Mouse (Mus musculus): Measurements from ENCODE around the gene Sphkap.

The Sphkap gene

DNA sequence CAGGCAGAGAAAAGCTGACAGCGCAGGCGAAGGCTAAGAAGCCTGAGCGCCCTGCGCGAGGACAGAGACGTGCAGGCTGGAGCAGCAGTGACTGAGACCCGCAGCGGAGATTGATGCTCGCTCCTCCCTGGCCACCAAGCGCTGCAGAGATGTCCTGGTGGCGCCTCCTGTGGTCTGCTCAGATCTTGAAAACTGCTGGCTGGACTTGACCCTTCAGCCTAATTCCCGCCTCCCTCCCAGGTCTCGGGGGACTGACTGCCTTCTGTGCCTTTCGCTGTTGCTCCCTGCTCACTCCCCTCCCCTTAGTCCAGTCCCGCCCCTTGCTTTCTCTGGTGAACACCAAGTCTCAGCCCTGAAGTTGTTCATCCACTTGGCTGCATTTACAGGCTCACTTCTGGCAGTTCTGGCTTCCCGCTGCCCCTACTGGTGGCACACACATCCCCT, at the start of gene Sphkap:
TSS of gene Sphkap (minus strand) at position 180 of the 444 bp plus-strand sequence.
- DNase-seq (ENCODE audit: low spot score), result no peak

DNA sequence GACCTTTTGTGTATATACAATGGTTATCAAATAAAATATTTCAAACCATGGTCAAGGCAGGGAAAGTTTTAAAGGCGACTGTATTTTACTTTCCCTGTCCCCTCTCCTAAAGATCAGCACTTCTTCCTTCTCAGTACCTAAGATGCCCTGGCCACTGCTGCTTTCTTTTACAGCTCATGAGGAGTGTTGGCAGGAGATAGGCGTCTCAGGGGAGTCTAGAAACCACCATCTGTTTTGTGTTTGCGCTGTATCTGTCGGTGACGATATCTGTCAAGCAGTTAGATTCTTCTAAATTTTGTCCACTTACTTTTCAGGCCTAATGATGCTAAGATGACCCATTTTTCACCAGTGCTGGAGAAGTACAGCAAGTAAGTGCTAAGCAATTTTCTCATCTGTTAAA, 43.3 kb upstream of the Sphkap start:
- no peak for DNase-seq (ENCODE audit: low spot score)

DNA sequence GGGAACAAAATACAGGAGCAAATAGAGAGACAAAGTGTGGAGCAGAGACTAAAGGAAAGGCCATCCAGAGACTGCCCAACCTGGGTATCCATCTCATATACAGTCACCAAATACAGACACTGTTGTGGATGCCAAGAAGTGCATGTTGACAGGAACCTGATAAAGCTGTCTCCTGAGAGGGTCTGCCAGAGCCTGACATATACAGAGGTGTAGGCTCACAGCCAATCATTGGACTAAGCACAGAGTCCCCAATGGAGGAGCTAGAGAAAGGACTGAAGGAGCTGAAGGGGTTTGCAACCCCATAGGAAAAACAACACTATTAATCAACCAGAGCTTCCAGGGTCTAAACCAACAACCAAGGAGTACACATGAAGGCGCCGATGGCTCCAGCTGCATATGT, 32.4 kb upstream of the Sphkap start:
- DNase-seq (ENCODE audit: low spot score), result no peak

DNA sequence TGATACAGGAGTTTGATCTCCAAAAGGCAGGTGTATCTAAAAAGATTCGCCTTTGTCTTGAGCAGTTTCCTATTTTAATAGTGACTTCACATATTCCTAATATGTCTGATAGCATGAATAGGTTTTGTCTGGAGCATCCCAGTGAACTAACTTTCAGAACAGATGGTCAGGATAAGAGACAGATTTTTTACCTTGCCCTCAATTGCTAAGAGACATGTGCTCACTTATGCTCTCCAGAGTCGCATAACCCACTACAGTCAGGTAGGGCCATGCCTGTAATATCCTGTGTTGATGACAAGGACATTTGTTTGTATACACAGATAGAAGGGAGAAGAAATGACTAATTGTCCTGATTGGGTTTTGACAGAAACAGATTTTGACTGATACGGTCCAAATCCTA, 25.9 kb upstream of the Sphkap start:
- no peak for DNase-seq (ENCODE audit: low spot score)

DNA sequence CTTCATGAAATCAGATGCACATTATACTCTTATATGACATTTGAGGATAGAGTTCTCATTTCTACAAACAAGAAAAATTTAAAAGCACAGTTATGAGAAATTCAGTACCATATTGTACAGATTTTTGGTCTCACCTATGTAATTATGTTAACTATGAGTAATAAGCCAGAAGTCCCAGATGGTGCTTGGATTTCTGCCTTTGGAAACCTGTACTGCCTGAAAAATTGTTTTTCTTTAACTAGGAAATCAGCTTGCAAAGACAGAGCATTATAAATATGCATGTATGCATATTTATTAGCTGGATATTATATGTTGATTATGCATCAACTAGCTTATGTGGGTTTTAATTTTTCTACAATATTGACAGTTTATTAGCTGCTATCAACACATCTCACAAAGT, 21.9 kb upstream of the Sphkap start:
- DNase-seq (ENCODE audit: low spot score), result no peak

GRCm38 (mm10) chr1:83407616-83408015, 384 bp downstream of the Sphkap start:
- DNase-seq (ENCODE audit: low spot score), result no peak

- no peak for DNase-seq (ENCODE audit: low spot score)
Observed at GRCm38 (mm10) chr1:83406882-83407549, 984 bp downstream of the Sphkap start.

GRCm38 (mm10) chr1:83401079-83401478, 6.9 kb downstream of the Sphkap start:
- no peak for DNase-seq (ENCODE audit: low spot score)

- no peak for DNase-seq (ENCODE audit: low spot score)
Observed at GRCm38 (mm10) chr1:83396284-83396683, 11.7 kb downstream of the Sphkap start.

DNA sequence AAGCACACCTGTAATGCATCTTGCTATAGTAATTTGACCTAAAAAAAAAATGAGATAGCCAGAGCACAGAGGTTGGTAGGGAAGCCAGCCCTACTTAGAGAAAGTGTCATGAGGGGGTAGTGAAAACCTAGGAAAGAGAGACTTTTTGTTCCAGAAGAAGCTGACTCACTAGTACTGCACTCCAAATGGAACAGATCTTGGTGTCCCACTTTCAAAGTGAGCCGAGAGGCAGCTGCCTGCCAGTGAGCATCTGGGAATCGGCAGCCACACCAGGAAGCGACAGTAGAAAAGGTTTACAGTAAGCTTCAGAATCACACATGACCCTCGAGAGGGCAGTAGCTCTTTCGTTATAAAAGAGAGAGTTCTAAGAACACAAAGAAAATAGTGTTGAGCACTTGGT, 12.4 kb downstream of the Sphkap start:
- no peak for DNase-seq (ENCODE audit: low spot score)

DNA sequence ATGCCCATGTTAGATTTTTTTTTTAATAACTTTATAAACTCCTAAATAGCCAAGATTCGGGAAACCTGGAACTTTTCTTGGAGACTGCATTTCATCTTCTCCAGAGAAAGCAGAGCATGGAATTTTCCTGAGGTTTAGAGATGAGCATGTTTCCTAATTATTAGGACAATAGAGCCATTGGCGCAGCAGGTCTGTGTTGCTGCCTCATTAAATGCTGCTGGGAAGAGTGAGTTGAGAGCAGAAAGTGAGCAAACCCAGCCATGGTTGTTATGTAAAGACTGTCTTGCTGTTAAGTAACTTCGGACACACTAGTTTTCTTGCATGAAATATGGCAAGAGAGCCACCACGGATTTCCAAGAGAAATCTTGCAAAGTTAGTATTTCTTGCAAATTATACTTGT, 18.6 kb downstream of the Sphkap start:
- DNase-seq (ENCODE audit: low spot score), result no peak

- DNase-seq (ENCODE audit: low spot score), result no peak
Observed at GRCm38 (mm10) chr1:83377404-83377803, 30.6 kb downstream of the Sphkap start.

- no peak for DNase-seq (ENCODE audit: low spot score)
Observed at GRCm38 (mm10) chr1:83366456-83366855, 41.5 kb downstream of the Sphkap start.

- DNase-seq (ENCODE audit: low spot score), result no peak
Observed at GRCm38 (mm10) chr1:83362168-83362567, 45.8 kb downstream of the Sphkap start.

DNA sequence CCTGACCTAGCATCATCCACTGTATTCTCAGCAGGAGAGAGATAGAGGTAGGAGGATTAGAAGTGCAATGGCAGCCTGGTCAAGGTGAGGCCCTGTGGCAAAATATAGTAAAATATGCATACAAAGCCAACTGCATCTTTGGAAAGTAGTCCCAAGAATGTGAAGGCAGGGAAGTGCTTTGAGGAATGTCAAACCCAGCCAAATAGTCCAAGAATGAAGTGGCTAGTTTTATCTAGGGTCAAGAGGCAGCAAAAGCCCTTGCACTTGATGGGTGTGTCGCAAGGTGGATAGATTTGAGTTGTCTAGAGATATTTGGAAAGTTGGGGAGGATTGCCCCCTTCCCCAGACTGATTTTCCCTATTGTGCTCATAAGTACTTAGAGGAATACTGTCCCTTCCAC, 61.5 kb downstream of the Sphkap start:
- DNase-seq (ENCODE audit: low spot score), result no peak

GRCm38 (mm10) chr1:83345572-83345971, 62.4 kb downstream of the Sphkap start:
- no peak for DNase-seq (ENCODE audit: low spot score)

- DNase-seq (ENCODE audit: low spot score), result no peak
Observed at GRCm38 (mm10) chr1:83345069-83345468, 62.9 kb downstream of the Sphkap start.

DNA sequence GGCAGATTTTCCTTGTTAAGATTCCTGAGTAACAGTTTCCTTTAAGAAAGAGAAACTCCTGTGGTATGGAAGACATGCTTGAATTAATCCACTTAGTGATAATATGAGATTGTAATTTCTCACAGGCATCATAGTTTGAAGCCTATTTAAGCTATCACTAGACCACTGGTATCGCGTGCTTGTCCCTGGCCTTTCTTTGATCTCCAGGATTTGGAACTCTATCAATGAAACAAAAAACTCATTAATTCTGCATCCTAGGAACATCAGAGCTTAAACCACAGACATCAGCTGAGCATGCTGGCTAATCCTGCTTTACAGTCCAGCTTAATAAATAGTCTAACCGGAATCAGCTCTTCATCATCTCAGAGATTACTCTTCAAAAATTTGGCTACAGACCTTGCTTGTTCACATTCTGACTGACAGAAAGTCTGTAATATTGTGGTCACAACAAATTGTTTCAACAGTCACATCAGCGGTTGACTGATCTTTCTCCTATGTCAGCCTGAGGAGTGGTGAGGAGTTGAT, 65.2 kb downstream of the Sphkap start:
- no peak for DNase-seq (ENCODE audit: low spot score)

DNA sequence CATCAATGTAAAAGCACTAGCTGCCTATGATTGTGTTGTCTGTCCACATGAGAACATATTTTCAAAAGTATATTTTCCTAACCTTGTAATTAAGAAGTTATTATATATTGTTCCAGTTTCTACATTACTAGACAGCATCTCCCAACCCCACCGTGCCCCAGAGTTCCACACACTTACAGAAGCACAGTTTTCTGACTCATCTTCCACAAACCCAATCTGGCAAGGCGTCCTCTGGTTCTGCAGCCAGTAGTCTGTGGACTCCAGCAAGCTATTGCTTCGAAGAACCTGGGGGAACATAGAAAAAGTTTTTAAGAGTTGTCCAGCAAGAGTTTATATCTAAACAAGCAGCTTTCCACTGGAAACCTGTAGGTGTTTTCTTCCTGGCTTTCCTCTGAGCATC, 68.6 kb downstream of the Sphkap start:
- no peak for DNase-seq (ENCODE audit: low spot score)

DNA sequence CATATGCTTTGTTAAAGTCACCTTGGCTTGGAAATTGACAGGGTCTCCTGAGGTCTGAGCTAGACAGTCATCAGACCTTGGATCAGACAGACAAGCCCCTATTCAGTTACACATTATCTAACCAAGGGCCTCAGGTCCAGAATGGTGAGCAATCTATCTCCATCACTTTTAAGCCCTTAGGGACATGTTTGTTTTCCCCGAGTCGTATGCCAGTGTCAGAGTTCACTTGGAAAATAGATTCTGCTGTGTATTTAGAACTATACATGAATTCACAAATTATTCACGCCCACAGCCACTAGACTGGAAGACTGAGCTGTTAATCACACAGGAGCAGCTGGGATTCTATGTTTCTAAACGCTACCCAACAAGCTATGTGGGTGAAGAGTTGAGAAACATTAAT, 91.1 kb downstream of the Sphkap start:
- DNase-seq (ENCODE audit: low spot score), result no peak

GRCm38 (mm10) chr1:83315146-83315545, 92.9 kb downstream of the Sphkap start:
- no peak for DNase-seq (ENCODE audit: low spot score)

- DNase-seq (ENCODE audit: low spot score), result no peak
Observed at GRCm38 (mm10) chr1:83311607-83312295, 96.2 kb downstream of the Sphkap start.

Measured in T-cell, adult 2 months (primary cell).